Mouse (Mus musculus): Measurements from ENCODE around the gene Csf1.

Csf1 gene

DNA sequence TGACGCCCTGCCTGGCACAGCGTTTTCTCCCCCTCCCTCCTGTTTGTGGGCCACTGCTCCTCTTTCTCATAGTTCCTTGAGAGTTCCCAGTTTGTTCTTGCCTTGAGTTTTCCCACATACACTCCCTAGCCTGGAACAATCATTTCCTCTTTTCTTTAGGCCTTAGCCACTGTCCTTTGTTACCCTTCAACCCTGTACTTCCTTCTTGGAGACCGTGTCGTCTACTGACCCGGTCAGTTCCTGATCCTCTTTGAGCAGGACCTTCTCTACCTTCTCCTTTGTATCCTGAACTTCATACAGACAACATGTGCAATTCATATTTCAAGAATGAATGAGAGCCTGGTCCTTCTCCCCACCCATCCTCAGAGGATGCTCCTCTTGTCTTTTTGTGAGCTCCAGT, 21.0 kb upstream of the Csf1 start:
- no peak for DNase-seq (ENCODE audit: low spot score in 2 of 2)

DNA sequence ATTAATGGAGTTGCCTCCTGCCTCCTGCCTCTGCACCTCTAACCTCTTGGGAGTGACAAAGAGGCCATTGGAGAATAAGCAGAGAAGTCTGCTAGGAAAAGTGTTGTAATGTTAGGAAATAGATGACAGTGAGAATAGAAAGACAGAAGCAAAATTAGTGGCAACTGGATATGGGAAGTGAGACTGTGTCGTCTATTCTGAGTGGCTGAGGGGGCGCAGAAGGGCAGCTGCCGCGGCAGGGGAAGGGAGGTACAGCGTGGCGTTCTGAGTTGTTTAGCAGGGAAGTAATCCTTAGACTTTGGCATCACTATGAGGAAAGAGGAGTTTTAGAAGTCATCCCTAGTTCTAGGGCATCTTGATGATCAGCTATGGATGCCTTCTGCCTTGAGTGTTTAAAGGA, 17.7 kb upstream of the Csf1 start:
- DNase-seq (ENCODE audit: low spot score in 2 of 2), result no peak

DNA sequence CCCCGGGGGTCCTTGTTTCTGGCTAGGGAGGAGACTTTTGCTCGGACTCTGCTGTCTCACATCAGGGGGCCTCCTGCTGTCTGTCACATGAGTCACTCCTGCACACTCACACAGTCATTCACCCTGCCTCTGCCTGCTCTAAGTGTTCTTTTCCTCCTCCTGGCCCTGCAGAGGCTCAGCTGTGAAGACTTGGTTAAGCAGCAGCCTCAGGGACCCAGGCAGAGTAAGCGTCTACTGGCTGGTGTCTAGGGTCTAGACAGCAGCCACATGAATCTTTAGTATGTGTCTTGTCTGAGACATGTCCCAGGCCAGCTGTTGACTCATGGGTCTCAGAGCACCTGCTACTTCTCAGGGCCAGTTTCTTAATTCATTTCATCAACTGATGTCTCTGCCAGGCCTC, 16.0 kb upstream of the Csf1 start:
- DNase-seq (ENCODE audit: low spot score in 2 of 2), result no peak

DNA sequence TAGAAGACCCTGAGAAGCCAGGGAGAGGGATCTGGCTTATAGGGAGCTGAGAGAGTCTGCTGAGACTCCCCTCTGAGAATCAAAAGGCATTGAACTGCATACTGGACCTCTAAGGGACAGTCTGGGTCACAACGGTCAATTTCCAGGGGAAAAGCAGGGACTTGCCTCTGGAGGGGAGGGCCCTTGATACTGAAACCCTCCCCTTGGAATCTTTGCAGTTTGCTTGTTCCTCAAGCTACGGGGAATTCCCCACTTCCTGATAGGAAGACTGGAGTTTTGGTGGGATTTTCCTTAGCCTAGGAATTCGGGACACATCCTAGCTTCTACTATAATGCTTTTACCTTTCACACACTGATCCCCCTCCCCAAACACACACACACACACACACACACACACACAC, 15.5 kb upstream of the Csf1 start:
- no peak for DNase-seq (ENCODE audit: low spot score in 2 of 2)

DNA sequence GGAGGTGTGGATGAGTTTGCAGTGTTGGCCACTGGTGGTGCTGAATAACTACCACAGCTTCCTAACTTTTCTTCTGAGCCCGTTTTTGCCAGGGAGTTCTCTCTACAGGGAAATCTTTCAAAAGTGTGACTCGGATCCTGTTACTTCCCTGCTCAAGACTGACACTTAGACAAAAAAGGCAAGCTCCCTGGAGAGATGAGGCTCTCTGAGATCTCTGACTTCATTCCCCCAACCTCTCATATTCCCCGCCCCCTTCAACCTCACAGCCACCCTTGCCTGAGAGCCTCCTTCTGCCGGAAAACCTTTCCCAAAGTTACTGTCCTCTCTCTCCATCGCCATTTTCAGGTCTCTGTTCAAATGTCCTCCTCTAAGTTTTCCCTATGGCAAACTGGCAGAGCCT, 14.8 kb upstream of the Csf1 start:
- no peak for DNase-seq (ENCODE audit: low spot score in 2 of 2)

DNA sequence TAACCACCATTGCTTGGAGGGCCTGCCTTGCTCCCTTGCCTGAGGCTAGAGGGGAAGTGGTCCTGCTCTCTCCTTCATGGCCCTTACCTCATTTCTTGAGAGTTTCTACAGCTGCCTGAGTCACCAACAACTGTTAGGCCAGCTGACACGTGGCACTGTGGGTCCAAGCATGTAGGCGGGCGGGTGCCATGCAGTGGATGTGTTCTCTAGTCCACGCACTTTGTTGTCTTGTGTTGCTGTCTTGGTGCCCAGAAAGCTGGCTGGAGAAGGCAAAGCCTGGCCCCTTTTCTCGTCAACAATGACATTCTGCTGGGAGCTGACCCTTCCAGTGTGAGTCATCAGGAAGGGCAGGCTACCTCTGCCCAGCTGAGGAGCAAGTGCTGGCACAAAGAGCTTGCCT, 12.6 kb upstream of the Csf1 start:
- DNase-seq (ENCODE audit: low spot score in 2 of 2), result no peak

DNA sequence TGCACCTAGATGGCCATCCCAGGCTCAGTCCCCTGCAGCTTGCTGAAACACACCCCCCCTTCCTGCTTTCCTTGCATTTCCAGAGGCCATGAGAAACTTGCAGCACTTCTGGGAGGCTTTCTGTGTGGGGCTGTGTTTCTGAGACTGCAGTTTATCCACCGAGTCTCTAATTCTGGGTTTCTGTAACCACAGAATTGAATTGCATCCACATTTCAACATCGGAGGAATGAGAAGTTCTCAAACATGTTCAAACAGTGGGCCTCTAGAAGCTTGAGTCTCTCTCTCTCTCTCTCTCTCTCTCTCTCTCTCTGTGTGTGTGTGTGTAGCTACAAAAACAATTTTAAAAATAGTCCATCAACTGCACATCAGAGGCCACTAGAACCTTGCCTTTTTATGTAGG, 9.4 kb upstream of the Csf1 start:
- DNase-seq (ENCODE audit: low spot score in 2 of 2), result no peak

DNA sequence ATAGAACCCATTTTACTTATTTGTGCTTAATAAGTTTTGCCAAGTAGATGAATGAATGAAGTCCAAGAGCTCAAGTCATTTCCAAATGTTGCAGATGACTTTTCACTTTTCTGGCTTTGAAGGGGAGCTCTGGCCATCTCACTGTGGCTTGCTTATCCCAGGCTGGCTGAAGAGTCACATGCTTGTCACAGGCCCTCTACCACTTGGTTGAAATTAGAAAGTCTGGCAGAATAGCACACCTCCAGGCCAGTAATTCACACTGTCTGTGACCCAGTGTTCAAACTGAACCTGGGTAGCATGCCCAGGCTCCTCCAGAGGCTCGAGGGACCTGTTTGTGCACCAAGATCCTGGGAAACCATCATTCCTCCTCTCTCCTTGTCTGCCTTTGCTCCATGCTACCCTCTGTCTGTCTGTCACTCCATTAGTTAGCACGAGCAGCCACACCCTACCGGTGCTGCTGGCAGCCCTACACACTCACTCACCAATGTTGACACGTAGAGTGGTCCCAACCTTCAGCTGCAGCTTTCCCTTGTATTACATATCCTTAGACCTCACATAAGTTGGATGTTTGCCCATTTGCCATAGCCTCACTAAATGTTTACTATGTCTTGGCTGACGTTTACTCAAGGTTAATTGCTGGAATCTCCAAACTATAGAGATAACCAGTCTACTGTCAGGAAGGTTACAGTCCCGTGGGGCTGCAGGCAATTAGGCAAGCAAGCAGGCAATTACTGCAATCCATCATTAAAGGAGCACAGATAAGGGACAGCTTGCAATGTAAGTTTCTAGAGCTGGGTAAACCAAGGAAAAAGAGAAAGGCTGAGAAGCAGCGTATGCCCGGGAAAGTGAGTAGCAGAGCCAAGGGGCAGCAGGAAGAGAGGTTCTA, 8.1 kb upstream of the Csf1 start:
- no peak for DNase-seq (ENCODE audit: low spot score in 2 of 2)

DNA sequence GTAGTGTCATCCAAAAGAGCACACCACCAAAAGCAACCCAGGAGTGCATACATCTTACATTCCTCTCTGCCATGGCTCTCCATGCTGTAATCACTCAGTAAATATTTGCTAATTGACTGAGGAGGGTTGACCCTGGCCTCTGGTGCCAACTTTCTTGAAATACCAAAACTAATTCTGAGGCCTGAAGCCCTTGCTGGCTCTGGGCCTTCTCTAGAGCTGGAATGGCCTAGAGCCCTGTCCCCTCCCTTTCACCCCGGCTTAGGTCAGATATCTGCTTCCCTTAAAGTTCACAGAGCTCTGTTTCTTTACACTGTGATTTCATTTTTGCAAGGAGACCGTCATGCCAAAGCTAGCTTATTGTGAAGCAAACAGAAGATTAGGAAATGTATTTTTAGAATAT, 6.5 kb upstream of the Csf1 start:
- DNase-seq (ENCODE audit: low spot score in 2 of 2), result no peak

DNA sequence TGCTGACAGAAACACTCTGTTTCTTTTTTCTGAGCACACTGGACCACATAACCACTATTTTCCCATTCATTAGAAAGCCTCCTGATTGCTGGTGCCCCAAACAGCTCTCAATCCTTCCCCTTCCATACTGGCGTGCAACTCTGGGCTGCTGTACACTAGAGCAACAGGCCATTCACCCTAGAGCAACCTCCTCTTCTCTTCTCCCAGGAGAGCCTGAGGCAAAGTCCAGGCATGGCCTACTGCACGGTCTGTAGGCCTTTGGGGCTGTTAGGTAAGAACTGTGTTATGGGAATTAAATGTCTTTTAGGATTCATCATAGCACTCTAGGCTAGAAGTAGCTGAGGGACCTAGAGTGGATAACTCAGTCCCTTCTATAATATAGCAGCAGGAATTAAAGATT, 5.7 kb upstream of the Csf1 start:
- no peak for DNase-seq (ENCODE audit: low spot score in 2 of 2)

DNA sequence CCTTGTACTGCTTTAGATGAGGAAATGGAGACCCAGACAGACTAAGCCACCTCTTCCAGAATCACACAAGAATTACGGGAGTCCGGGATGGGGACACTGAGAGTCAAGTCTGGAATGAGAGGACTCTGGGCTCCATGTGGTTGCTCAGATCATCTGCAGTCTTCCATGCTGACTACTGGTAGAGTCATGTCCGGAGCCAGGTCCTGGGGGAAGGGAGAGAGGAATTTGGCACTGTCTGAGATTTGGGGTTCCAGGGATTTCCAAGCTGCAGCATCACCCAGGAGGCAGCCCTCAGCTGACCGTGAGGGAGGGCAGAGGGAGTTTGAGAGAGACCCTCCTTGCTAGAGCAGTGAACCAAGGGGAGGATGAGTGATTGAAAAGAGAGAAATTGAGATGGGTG, 3.3 kb upstream of the Csf1 start:
- DNase-seq (ENCODE audit: low spot score in 2 of 2), result no peak

DNA sequence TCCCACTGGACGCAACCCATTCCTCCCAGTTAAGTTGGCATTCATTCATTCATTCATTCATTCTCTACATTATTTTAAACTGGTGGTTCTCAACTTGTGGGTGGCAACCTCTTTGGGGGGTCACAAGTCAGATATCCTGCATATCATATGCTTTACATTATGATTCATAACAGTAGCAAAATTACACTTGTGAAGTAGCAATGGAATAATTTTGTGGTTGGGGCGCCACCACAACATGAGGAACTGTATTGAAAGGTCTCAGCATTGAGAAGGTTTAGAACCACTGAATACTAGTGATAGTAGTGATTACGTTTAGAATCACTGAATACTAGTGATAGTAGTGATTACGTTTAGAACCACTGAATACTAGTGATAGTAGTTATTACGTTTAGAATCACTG, 1.2 kb upstream of the Csf1 start:
- DNase-seq (ENCODE audit: low spot score in 2 of 2), result no peak

DNA sequence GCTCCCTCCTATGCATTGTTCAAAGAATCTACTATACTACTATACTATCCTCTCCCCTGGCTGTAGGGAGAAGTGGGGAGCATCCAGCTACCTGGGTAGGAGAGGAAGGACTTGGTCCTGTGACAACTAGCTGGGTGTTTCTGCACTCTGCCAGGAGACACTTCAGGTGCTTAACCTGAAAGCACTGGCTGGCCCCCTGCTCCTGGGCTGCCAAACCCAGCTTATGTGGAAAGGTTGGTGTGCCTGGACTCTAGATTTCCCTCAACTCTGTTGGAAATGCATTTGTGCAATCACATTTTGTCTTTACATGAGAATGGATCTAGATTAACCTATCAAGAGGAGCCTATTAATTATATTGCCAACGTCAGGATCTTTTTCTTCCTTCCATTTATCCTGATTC, 502 bp upstream of the Csf1 start:
- DNase-seq (ENCODE audit: low spot score in 2 of 2), result no peak

DNA sequence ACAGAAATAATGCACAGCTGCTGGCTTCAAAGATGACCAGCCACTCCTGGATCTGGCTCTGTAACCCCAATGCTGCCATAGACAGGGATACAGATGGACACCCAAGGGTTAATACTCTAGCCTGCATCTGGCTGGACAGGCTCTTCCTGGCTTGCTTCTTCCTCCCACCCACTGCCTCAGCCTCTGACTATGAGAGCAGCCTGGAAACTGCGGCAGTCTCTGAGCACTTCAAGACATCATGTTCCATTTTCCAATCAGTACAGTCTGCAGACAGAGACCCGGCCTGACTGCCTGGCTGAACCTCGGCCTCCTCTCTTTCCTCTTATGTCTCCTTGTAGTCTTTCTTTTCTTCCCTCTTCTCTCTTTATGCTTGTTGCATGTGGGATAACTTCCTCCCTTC, 1.6 kb downstream of the Csf1 start:
- DNase-seq (ENCODE audit: low spot score in 2 of 2), result peak in 1 of 2 experiments; percentile 51

DNA sequence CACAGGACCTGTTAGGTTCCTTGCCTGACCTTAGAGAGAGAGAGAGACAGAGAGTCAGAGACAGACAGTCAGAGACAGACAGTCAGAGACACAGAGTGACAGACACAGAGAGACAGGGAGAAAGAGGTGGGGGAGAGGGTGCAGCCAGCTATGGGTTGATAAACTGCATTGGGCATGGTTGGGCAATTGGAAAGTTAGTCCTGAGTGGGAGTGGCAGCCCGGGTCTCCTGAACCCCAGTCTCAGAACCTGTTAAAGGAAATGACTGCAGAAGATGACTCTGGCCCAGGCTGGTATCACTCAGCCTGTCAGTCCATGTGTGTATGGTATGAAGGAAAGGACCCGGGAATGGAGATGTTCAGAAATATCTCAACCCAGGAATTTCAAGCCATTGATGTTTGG, 2.1 kb downstream of the Csf1 start:
- no peak for DNase-seq (ENCODE audit: low spot score in 2 of 2)

DNA sequence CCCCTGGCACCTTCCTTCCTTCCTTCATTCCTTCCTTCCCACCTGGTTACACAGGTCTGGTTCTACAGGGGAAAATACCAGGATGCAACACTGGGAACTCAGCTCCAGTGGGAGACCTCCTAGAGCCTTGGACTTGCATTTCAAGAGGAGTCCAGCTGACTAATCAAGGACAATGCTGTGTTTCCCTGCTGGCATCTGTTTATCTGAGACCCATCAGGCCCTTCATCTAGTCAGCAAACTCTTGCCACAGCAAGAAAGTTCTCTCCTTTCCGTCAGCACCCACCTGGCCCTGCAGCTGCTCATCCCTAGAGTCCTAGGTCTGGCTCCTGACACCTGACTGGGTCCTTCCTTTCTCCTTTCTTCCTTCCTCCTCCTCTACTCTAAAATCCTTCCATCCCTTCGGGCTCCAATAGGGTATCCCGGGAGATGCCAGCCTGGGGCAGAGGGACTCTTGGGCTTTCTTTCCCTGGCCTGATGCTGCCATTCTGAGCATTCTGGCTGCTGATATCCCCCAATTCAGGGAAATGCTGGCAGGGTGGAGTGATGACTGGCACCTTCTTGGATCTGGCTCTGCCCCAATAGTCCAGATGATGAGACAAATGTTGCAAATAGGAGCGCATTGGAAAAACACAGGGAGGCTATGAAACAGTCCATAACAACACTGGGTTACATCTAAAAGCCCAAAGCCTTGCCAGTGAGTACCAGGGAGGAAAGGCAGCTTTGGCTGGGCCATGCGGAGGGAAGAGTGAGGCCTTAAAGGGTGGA, 2.7 kb downstream of the Csf1 start:
- DNase-seq (ENCODE audit: low spot score in 2 of 2), result no peak

DNA sequence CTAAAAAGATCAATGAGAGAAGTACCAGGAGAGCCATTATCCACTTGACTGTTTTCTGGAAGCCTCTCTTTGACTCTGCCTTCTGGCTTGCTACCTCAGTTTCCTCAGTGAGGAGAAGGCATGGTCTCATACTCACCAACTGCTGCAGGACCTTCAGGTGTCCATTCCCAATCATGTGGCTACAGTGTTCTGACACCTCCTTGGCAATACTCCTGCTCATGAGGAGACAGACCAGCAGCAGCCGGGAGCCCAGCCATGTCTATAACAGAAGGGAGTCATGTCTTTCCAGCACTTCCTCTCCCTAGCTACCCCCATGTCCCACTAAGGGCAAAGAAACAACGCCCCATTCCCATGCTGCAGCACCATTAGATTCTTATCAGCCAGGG, 3.8 kb downstream of the Csf1 start:
- no peak for DNase-seq (ENCODE audit: low spot score in 2 of 2)

DNA sequence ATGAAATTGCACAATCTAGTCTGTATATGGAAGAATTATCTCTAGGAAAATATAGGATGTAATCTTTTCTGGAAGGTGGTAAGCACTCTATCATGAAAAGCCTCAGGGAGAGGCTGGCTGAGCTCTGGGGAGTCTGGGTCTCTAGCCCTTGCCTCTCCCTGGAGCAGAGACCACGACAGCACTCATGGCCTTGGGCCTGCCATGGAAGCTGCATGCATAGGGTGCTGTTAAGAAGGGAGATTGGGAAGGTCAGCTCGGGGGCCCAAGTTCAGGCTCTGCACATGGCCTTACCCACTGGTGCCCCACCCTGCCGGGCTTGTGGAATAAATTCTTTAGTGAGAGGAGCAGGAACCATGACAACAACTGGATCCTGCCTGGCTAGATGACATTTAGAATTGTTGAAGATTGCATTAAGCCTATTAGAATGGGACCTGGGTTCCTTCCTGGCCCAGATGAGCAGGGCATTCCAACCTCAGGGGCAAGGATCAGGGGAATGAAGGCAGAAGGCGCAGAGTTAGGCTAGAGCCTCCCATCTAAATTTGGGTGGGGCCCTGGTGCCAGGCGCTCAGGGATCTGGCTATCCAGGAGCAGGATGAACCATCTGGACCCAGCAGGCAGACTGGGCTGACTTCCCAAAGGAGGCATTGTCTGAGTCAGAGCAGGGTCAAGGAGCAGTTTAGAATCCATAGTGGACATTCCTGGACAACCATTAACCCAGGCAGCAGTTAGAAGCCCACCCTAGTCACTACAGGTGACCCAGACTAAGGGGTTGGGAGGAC, 4.4 kb downstream of the Csf1 start:
- no peak for DNase-seq (ENCODE audit: low spot score in 2 of 2)

DNA sequence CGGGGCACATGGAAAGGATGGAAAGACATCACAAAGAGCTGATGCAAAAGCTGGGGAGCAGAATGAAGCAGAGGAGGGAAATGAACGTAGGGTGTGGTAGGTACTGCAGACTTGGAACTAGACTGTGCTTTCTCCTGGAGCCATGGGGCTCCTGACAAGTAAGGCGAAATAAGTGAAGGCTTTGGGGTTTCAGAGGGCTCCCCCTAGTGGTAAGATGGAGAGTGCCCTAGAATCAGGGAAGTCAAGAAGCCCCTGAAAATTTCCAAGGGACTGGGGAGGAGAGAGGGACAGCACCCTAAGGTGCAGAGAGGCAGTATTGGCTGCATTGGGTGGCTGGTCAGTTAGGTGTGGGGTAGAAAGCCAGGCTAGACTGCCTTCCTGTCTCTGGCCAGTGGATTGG, 5.6 kb downstream of the Csf1 start:
- DNase-seq (ENCODE audit: low spot score in 2 of 2), result peak; percentile 50 to 69

DNA sequence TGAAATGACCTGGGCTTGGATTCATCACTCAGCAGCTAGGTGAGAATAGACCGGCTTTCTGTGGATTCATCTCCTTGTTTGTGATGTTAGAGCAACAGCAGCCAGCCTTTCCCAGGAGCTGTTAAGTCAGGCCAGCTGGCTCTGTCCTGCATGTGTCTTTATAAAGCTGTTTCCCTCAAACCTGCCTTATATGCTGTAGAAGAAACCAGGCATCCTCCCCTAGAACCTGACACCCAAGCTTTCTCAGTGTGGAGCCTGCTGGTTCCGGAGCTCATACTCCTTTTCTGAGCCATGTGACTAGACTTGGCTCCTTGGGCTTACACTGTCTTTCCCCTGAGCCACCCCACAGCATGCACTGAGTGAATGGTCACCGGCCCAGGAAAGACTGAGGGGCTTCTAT, 8.7 kb downstream of the Csf1 start:
- no peak for DNase-seq (ENCODE audit: low spot score in 2 of 2)

DNA sequence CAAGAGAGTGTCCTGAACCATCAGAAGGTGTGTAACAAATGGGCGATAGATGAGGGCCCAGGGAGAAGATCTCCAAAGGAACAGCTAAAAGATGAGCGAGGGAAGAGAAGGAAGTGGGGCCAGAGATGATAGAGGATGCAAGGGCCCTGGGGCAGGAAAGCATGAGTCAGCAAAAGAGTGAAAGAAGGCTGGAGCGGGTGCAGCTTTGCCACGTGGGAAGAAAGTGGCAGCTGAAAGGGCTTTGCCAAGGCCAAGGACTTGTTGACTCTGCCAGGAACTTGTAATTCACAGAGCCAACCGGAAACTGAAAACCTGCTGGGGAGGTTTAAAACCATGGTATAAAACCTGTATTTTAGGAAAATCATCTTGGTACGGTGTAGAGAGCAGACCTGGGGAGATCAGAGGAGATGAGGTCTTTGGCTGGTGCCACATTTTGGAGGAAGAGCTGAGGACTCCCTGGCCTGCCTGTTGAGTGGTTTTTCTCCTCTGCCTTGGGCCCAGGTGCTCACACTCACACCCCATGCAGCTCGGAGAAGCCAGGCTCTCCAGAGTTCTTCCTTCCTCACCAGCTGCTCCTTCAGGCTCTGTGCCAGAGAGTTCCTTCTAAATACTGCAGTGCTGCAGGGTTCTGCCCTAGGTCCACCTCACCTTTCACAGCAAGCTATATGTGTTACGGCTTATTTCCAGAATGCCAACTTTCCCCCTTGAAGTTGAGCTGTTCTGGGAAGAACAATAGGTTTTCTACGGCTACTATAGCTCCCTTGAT, 9.3 kb downstream of the Csf1 start:
- no peak for DNase-seq (ENCODE audit: low spot score in 2 of 2)

DNA sequence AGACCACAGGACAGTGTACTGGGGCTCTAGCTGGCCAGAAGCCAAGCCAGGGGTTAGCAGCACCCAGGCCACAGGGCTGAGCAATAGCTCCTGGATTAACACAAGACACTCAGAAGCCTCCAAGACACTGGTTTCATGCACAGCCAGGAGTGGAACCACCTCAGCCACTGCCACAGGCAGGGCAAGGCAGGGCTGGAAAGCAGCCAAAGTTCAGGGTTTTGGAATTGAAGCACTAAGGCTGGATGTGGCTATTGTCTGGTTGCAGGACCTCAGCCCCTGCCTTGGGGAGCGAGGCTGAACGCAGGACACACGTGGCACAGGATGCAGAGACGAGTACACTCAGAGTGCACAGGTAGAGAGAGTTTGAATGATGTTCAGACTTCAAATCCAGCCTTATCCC, 10.8 kb downstream of the Csf1 start:
- DNase-seq (ENCODE audit: low spot score in 2 of 2), result no peak
